Mouse (Mus musculus) midbrain, embryonic 16.5 days (tissue): ENCODE measurements around the gene Ugt1a5. TPM values are rescaled to one million over a fixed set of nuclear protein-coding genes. Genes with fewer than 3 reads are reported as not detected.
"Not testable (repeated sequence)": the region's sequence is repeated elsewhere in the genome, so short reads cannot be mapped to it uniquely, and the experiment has no call there.

Experiments used
- ATAC-seq: fragments of 200-750 bp; cut with Nextera tagmentation; 2 replicates; pipeline ENCODE4 v1.8.0; 2017; ENCODE audit warnings: moderate TSS enrichment
- H3K27ac ChIP-seq: fragments of 300-500 bp; sonication (generic); 2 replicates; pipeline ENCODE4 v1.5.1; 2014; ENCODE audit warnings: mild to moderate bottlenecking, low read length, mixed read lengths
- H3K27me3 ChIP-seq: fragments of 300-500 bp; sonication (generic); 2 replicates; pipeline ENCODE4 v1.6.1; 2014; ENCODE audit warnings: low read depth, low read length, mixed read lengths; ENCODE audit not compliant: control insufficient read depth, insufficient read depth
- H3K36me3 ChIP-seq: fragments of 300-500 bp; sonication (generic); 2 replicates; pipeline ENCODE4 v1.6.1; 2014; ENCODE audit warnings: mild to moderate bottlenecking, low read length, moderate library complexity, mixed read lengths; ENCODE audit not compliant: control insufficient read depth, insufficient read depth
- H3K4me1 ChIP-seq: fragments of 300-500 bp; sonication (generic); 2 replicates; pipeline ENCODE4 v1.6.1; 2014; ENCODE audit warnings: mild to moderate bottlenecking, low read length, mixed read lengths; ENCODE audit not compliant: control insufficient read depth, insufficient read depth
- H3K4me2 ChIP-seq: fragments of 300-500 bp; sonication (generic); 2 replicates; pipeline ENCODE4 v1.6.1; 2014; ENCODE audit warnings: mild to moderate bottlenecking, low read length, mixed read lengths
- H3K4me3 ChIP-seq: fragments of 300-500 bp; sonication (generic); 2 replicates; pipeline ENCODE4 v1.5.1; 2014; ENCODE audit warnings: low read depth, mild to moderate bottlenecking, low read length, moderate library complexity, mixed read lengths
- H3K9ac ChIP-seq: fragments of 300-500 bp; sonication (generic); 2 replicates; pipeline ENCODE4 v1.6.1; 2014; ENCODE audit warnings: low read depth, low read length, mixed read lengths
- H3K9me3 ChIP-seq: fragments of 300-500 bp; sonication (generic); replicated peaks from 2 replicates; pipeline ENCODE4 v1.6.1; 2014; ENCODE audit warnings: mild to moderate bottlenecking, low read length, mixed read lengths; ENCODE audit not compliant: control insufficient read depth, poor library complexity, severe bottlenecking
- WGBS: fragments of 180-500 bp; shearing (Covaris S2); extraction: QIAGEN DNeasy Blood & Tissue Kit; methylation state at CpG from one replicate; pipeline ENCODE4 v1.1.7; 2014; 5-methylcytosine and 5-hydroxymethylcytosine counted together
- polyA plus RNA-seq: library from polyadenylated mRNA; unstranded; fragments of >200 nt; fragmentation: Nextera tagmentation; extraction: Ambion mirVana; gene quantifications from 2 replicates; pipeline ENCODE4 v1.2.1, GENCODE M21; 2015

Gene Ugt1a5
- polyA plus RNA-seq, 1 experiment from 2014 or later: not detected

DNA sequence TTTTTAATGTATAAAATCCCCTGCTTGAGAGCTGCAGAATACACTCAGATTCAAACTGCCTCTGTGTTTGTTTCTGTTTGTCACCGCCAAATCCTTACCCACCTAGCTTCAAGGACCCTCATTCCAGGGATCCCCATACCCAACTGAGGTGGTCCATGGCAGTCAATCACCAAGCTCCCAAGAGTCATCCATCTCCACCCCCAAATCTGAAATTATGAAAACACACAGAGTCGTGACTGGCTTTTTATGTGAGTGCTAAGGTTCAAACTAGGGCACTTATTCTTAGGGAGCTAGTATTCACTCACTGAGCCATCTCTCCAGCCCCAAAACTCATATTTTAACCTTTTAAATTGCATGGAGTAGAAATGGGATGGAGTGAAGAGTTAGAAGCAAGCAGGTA lies 59.5 kb downstream of the Ugt1a5 start:
- not testable (repeated sequence) for H3K36me3 ChIP-seq, H3K4me2 ChIP-seq, H3K4me1 ChIP-seq, H3K27me3 ChIP-seq, ATAC-seq, H3K27ac ChIP-seq, H3K9ac ChIP-seq, H3K4me3 ChIP-seq
- peaks cover 54% of the 10 kb centered on the region for H3K9me3 ChIP-seq
- WGBS: 37% methylated on average over 2 of the region's 2 CpGs

DNA sequence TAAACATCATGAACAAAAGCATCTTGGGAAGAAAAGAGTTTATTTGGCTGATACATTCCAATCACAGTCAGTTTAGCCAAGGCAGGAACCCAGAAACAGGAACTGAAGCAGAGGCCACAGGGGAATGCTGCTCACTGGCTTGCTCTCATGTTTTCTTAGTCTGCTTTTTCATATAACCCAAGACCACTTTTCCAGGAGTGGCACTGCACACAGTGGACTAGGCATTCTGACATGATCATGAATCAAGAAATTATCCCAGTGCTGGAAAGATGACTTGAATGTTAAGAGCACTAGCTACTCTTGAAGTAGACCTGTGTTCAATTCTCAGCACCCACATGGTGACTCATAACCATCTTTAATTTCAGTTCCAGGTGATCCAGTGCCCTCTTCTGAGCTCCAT lies 59.9 kb downstream of the Ugt1a5 start:
- H3K27ac ChIP-seq: no peak overlapping the region
- no peak overlapping the region for H3K9ac ChIP-seq
- H3K4me1 ChIP-seq: no peaks in the 10 kb centered on the region
- H3K9me3 ChIP-seq: peaks cover 58% of the 10 kb centered on the region
- no peak overlapping the region for H3K4me3 ChIP-seq
- H3K27me3 ChIP-seq: no peaks in the 10 kb centered on the region
- no peak for ATAC-seq
- H3K36me3 ChIP-seq: no peaks in the 10 kb centered on the region
- no peak overlapping the region for H3K4me2 ChIP-seq

- no peak within 1 kb of the TSS for H3K9ac ChIP-seq
- no peak within 1 kb of the TSS for H3K4me2 ChIP-seq
- no peaks in the 10 kb centered on the region for H3K27me3 ChIP-seq
- no peak within 1 kb of the TSS for H3K4me3 ChIP-seq
- WGBS: 55% methylated on average over 5 of the region's 5 CpGs
- ATAC-seq: no peak
- peaks cover 69% of the 10 kb centered on the region for H3K9me3 ChIP-seq
- H3K27ac ChIP-seq: no peak within 1 kb of the TSS
- H3K4me1 ChIP-seq: no peaks in the 10 kb centered on the region
- H3K36me3 ChIP-seq: no peaks in the 10 kb centered on the region
Measured at GRCm38 (mm10) chr1:88226670-88227379, 61.0 kb downstream of the Ugt1a5 start, which contains the start of gene Mroh2a. Gene Mroh2a (plus strand): TSS chr1:88226986.

DNA sequence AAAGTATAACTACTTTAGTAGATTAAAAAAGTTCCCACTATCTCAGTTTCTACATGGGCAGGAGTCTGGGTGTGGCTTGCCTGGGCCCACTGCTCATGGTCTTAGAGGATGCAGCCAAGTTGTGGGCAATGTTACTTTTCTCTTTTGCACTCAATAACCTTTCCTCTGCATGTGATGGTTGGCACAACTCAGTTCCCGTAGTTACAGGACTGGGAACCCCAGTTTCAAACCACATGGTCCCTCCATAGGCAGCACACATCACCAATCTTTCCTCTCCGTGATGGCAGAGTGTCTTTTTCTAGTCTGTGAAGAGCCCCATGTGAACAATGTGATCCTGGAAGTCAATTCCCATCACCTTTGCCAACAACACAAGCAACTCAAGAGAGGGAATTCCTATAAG lies 61.7 kb downstream of the Ugt1a5 start:
- Histone ChIP-seq H3K4me2 (no peak overlapping the region), H3K27me3 (no peaks in the 10 kb centered on the region), H3K9ac (no peak overlapping the region), H3K4me3 (no peak overlapping the region), H3K27ac (no peak overlapping the region), H3K9me3 (peaks cover 72% of the 10 kb centered on the region), H3K4me1 (no peaks in the 10 kb centered on the region), H3K36me3 (no peaks in the 10 kb centered on the region)
- no peak for ATAC-seq
- 63% methylated on average over 2 of the region's 2 CpGs for WGBS

DNA sequence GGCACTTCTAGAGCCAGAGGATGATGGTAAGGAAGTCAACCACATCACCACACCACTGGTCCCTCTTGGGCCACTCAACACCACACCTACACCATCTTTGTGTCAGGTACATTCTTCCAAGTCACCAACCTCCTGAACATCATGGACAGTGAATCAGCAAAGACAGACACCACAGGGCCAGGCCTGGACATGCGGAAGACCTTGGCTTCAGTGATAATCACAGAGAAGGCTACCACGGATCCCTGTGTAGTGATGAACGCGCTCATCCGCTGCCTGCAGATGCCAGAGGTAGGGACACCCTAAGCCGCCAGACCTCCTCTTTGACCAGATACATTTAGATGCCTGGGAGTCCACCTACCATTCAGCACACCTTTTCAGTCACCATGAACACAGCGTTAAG lies 62.3 kb downstream of the Ugt1a5 start:
- Histone ChIP-seq H3K27me3 (no peaks in the 10 kb centered on the region), H3K4me2 (no peak overlapping the region), H3K36me3 (no peaks in the 10 kb centered on the region), H3K9me3 (peaks cover 79% of the 10 kb centered on the region), H3K9ac (no peak overlapping the region), H3K27ac (no peak overlapping the region), H3K4me3 (no peak overlapping the region), H3K4me1 (no peaks in the 10 kb centered on the region)
- 70% methylated on average over 7 of the region's 7 CpGs for WGBS
- ATAC-seq: no peak

- WGBS: 81% methylated on average over 3 of the region's 3 CpGs
- no peak for ATAC-seq
- Histone ChIP-seq H3K4me1 (no peaks in the 10 kb centered on the region), H3K4me3 (no peak overlapping the region), H3K27ac (no peak overlapping the region), H3K4me2 (no peak overlapping the region), H3K27me3 (no peaks in the 10 kb centered on the region), H3K36me3 (no peaks in the 10 kb centered on the region), H3K9ac (no peak overlapping the region), H3K9me3 (peaks cover 93% of the 10 kb centered on the region)
Measured at GRCm38 (mm10) chr1:88229566-88229965, 63.8 kb downstream of the Ugt1a5 start.

DNA sequence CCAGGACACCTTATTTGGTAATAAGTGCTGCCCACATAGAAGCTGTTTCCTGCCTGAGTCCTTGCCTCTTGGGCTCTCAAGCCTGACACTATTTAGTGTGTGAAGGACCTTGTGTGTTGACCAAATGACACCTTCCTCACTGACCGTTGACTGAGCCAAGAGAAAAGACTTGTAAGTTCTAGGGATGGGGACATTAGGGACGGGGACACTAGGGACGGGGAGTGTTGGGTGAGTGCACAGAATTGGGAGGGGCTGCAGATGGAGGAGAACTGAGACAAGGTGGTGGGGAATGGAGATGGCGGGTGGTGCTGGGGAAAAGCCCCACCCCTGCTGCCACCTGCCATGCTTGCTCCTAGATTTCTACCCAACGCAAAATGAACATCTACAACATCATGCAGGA lies 64.2 kb downstream of the Ugt1a5 start:
- no peak for ATAC-seq
- Histone ChIP-seq H3K36me3 (no peaks in the 10 kb centered on the region), H3K4me2 (no peak overlapping the region), H3K9ac (no peak overlapping the region), H3K4me1 (no peaks in the 10 kb centered on the region), H3K9me3 (peaks cover 97% of the 10 kb centered on the region), H3K27me3 (no peaks in the 10 kb centered on the region), H3K27ac (no peak overlapping the region), H3K4me3 (no peak overlapping the region)
- 87% methylated on average over 5 of the region's 5 CpGs for WGBS

DNA sequence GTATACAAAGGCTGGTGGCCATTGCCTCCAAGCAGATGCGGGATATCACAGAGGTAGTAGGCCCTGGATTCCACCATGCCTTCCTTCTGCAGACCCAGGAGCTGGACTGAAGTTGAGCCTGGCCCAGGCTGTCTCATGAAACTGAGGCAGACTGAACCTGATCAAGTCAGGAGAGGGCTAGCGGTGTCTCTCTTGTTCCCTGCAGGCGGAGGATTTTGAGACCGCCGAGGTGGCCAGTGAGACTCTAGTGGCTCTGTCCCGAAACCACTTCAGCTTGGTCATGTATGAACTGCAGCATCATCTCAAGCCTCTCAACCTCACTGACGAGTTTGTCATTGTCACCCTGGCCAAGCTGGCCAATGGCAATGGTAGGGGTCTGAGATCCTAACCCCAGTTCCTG lies 64.6 kb downstream of the Ugt1a5 start:
- H3K4me2 ChIP-seq: no peak overlapping the region
- WGBS: 75% methylated on average over 7 of the region's 7 CpGs
- H3K36me3 ChIP-seq: no peaks in the 10 kb centered on the region

DNA sequence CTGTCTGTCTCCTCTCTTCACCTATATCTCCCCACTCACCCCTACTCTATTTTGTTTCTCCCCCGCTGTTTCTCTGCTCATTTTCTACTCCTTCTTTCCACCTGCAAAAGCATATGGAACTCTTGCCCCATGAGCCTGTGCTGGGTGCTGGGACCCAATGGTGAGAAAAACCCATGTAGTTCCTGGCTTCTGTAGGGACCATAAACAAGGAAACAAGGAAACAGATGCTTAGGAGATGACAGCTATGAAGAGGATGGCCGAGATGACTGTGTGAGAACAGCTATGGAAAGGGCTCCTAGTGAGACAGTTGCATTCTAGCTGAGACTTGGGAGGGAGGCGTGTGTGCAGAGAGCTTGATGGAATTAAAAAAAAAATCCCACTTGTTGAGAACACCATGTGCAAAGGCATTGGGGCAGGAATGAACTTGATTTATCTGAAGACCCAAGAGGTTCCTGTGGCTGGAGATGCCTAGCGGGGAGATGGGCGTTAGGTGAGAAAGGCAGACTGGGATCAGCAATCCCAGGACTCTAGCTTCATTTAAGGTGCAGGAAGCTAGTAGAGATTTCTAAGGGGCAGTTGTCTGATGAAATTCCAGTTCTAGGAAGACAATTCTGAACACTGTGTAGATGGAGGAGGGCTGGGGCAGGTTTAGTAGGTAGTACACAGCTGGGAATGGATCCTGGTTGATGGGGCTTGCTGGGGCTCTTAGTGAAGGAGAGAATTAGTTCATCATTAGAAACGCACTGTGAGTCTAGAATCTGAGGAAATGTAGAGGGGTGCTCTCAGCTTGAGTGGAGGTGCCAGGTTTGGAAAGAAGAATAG lies 65.4 kb downstream of the Ugt1a5 start:
- no peak overlapping the region for H3K27ac ChIP-seq
- no peaks in the 10 kb centered on the region for H3K4me1 ChIP-seq
- no peaks in the 10 kb centered on the region for H3K36me3 ChIP-seq
- WGBS: 76% methylated on average over 6 of the region's 6 CpGs
- peaks cover 99% of the 10 kb centered on the region for H3K9me3 ChIP-seq
- ATAC-seq: no peak
- H3K27me3 ChIP-seq: no peaks in the 10 kb centered on the region
- no peak overlapping the region for H3K9ac ChIP-seq
- no peak overlapping the region for H3K4me3 ChIP-seq
- no peak overlapping the region for H3K4me2 ChIP-seq

More for the DNA sequence above, 64.6 kb downstream of the Ugt1a5 start:
- Histone ChIP-seq H3K9me3 (peaks cover 100% of the 10 kb centered on the region), H3K27me3 (no peaks in the 10 kb centered on the region), H3K9ac (no peak overlapping the region), H3K4me1 (no peaks in the 10 kb centered on the region), H3K27ac (no peak overlapping the region), H3K4me3 (no peak overlapping the region)
- ATAC-seq: no peak
